Mouse (Mus musculus): ENCODE measurements around the gene Igsf9. TPM values are rescaled to one million over a fixed set of nuclear protein-coding genes. Genes with fewer than 3 reads are reported as not detected.

Igsf9 gene
- polyA plus RNA-seq, 1 experiment from 2014 or later: 82.5 TPM

DNA sequence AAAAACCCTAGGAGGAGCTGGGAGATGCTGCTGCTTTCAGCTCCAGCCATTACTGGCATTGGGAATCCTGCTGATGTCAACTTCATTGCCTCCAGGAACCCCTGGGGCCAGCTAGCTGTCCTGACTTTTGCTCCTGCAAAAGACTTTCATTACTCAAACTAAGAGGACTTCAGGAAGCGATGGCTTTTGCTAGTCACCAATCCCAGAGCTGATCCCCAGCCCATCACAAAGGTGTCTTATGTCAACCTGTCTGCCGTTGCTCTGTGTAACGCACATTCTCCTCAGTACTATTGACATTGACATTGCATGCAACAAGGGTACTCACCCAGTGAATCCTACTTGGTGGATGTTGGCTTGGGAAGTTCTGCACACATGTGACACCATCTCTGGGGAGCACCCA lies 7.4 kb upstream of the Igsf9 start:
- Histone ChIP-seq H3K27ac (no peak overlapping the region), H3K27me3 (ENCODE audit: poor library complexity, severe bottlenecking) (no peaks in the 10 kb centered on the region), H3K9me3 (no peaks in the 10 kb centered on the region), H3K4me1 (no peaks in the 10 kb centered on the region), H3K4me3 (no peak overlapping the region), H3K36me3 (replicated peaks) (no peaks in the 10 kb centered on the region)
- 86% methylated on average over 3 of the region's 3 CpGs for whole genome bisulfite sequencing
- no peak for DNase-seq (ENCODE audit: extremely low spot score, low spot score)

DNA sequence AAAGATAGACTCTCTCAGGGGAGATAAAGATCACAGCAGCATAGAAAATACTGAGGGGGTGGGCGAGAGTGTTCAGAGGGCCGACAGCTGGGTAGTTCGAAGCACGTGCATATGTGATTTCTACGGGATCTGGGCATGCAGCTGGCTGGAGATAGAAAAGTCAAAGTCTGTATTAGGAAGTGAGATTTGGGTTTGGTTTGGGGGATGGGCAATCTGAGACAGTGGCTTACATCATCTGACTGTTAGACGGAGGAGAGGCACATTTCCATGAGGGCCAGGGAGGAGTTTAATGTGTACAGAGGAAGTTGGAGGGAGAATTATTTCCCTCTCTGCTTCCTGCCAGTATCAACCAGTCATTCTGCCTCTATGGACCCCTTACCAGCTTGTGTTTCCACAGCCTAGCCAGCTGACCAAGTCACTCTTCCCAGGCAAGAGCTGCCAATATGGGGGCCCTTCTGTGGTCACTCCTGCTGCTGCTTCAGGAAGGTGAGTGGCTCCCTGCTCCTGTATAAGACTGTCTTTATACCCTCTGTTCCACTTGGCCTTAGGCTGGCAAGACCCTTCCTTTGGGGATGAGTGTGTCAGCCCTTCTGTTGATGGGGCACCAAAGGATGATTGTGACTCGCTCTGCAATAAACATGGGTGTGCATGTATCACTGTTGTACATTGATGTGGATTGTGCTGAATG lies 6.4 kb upstream of the Igsf9 start, which contains the start of gene Slamf9:
Gene Slamf9 (plus strand): TSS at position 305 of the 688 bp plus-strand sequence.
- H3K4me3 ChIP-seq: no peak within 1 kb of the TSS
- 86% methylated on average over 7 of the region's 7 CpGs for WGBS
- no peaks in the 10 kb centered on the region for H3K9me3 ChIP-seq
- H3K27ac ChIP-seq: no peak within 1 kb of the TSS
- no peaks in the 10 kb centered on the region for H3K4me1 ChIP-seq
- DNase-seq (ENCODE audit: extremely low spot score, low spot score): no peak
- peaks cover 9% of the 10 kb centered on the region; the same call in 1 of the 2 replicates for H3K27me3 ChIP-seq (ENCODE audit: poor library complexity, severe bottlenecking)
- H3K36me3 ChIP-seq (replicated peaks): no peaks in the 10 kb centered on the region

DNA sequence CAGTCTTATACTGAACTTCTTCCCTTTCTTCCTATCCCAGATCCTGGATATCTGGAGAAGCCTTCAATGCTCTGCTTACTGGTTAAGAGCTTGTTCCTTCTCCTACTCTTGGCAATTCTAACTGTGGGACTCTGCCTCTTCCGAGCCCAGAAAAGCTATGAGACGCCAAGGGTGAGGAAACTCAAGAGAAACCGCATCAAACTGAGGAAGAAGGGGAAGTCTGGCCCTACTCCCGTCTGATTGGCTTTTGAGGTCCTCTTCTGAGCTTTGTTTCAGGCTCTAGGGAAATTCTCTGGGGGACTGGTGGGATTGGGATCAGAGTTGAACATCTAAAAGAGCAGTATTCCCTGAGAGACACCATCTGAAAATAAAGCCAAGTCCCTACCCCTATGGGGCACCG lies 3.6 kb upstream of the Igsf9 start:
- no peak for DNase-seq (ENCODE audit: extremely low spot score, low spot score)
- no peaks in the 10 kb centered on the region for H3K36me3 ChIP-seq (replicated peaks)
- H3K9me3 ChIP-seq: no peaks in the 10 kb centered on the region
- WGBS: 78% methylated on average over 5 of the region's 5 CpGs
- H3K27ac ChIP-seq: no peak overlapping the region
- peaks cover 23% of the 10 kb centered on the region for H3K4me1 ChIP-seq
- no peak overlapping the region for H3K4me3 ChIP-seq
- peaks cover 21% of the 10 kb centered on the region for H3K27me3 ChIP-seq (ENCODE audit: poor library complexity, severe bottlenecking)

DNA sequence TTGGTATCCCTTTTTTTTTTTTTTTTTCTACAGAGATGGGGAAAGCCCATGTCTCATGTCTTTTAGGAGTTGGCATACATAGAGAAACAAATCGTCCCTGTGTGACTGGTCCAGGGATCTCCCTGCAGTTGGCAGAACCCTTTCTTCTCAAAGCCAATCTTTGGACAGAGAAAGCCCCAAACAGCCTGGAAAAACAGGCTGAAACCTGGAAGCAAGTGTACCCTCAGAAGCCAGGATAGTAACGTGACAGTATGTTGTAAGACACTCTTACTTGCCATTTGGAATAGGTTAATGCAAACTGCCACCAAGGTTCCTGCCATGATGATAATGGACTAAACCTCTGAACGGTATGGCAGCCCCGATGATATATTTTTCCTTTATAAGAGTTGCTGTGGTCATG lies 1.2 kb upstream of the Igsf9 start:
- WGBS: 92% methylated on average over 4 of the region's 4 CpGs
- Histone ChIP-seq H3K27ac (no peak overlapping the region), H3K36me3 (replicated peaks) (peaks cover 14% of the 10 kb centered on the region), H3K4me3 (no peak overlapping the region), H3K27me3 (ENCODE audit: poor library complexity, severe bottlenecking) (peaks cover 21% of the 10 kb centered on the region), H3K4me1 (peaks cover 46% of the 10 kb centered on the region), H3K9me3 (no peaks in the 10 kb centered on the region)
- DNase-seq (ENCODE audit: extremely low spot score, low spot score): no peak

DNA sequence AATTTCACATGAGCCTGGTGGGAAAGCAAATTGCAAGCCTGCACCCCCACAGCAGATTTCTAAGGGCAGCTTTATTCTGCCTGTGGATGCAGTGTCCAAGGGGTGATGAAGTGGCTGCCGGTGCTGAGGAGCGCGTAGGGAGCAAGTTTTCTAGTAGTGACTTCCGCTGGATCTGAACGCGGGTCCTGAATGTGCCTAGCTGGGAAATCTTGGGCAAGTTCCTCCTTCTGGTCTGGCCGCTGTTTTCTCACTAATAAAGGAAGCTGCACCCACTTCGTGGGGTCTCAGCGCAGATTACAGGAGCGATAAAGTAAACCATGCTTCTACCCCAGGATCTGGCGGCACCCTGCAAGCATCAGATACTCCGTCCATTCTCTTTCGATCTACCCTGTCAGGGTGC lies 477 bp upstream of the Igsf9 start:
- Histone ChIP-seq H3K36me3 (replicated peaks) (peaks cover 19% of the 10 kb centered on the region), H3K4me1 (peaks cover 54% of the 10 kb centered on the region), H3K27me3 (ENCODE audit: poor library complexity, severe bottlenecking) (peaks cover 21% of the 10 kb centered on the region), H3K27ac (peak overlapping the region; percentile 91), H3K9me3 (no peaks in the 10 kb centered on the region), H3K4me3 (peak overlapping the region; percentile 77)
- DNase-seq (ENCODE audit: extremely low spot score, low spot score): no peak
- WGBS: 16% methylated on average over 13 of the region's 13 CpGs

DNA sequence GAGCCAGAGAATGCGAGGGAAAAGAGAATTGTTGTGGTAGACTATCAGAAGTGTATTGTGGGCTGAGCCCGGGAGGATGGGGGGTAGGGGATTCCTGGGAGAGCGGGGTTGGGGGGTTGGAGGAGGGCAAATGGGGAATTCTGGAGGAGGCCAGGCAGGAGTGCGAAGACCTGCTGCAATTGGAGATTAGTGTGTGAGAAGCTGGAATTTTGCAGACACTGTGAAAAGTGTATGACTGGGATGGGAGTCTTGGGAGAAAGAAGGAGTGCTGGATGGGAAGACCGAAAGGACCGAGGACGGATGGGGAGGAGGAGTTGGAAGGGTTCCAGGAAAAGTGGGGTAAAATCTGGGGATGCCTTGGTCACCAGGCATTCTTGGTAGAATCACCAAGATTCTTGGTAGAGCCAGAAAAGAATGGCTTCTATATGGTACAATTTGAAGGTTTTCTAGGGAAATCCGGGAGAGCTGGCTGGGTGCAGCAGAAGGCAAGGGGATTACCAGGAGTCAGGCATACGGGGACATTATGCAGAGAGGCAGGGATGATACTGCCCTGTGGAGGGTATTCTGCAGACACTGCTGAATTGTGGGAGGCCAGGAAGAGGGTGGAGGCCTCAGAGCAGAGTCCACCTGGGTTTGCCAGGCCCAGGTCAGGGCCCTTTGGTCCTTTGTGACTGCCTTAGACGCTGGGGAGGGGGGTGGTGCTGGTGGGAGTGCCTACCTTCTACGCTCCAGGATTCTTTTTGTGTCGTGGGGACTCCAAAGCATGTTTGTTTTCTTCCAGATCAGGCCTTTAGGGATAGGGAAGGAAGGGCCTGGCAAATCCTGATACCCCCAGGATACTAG lies 1.2 kb downstream of the Igsf9 start:
- Histone ChIP-seq H3K4me3 (peak overlapping the region; percentile 77), H3K27ac (peak overlapping the region; percentile 91), H3K36me3 (replicated peaks) (peaks cover 30% of the 10 kb centered on the region), H3K4me1 (peaks cover 70% of the 10 kb centered on the region), H3K27me3 (ENCODE audit: poor library complexity, severe bottlenecking) (peaks cover 21% of the 10 kb centered on the region), H3K9me3 (no peaks in the 10 kb centered on the region)
- WGBS: under 1% methylated on average over 12 of the region's 12 CpGs
- DNase-seq (ENCODE audit: extremely low spot score, low spot score): no peak

DNA sequence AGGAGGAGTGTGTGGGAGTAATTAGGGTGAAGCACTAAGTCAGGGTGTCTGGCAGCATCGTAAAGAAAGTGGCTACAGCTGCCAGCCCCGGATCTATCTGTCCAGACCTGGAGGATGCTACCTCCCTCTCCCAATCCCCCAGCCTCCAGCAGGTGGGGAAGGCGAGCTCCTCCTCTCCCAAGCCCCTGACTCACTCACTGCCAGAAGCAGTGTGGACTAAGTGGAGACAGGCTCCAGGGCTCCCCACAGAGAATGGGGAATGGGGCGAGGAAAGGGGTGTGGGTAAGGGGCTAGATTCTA lies 1.7 kb downstream of the Igsf9 start:
- WGBS: 7% methylated on average over 4 of the region's 4 CpGs
- no peaks in the 10 kb centered on the region for H3K9me3 ChIP-seq
- H3K27me3 ChIP-seq (ENCODE audit: poor library complexity, severe bottlenecking): peaks cover 21% of the 10 kb centered on the region
- peaks cover 76% of the 10 kb centered on the region for H3K4me1 ChIP-seq
- peak overlapping the region; percentile 91 for H3K27ac ChIP-seq
- peaks cover 36% of the 10 kb centered on the region for H3K36me3 ChIP-seq (replicated peaks)
- DNase-seq (ENCODE audit: extremely low spot score, low spot score): no peak
- peak overlapping the region; percentile 77 for H3K4me3 ChIP-seq

DNA sequence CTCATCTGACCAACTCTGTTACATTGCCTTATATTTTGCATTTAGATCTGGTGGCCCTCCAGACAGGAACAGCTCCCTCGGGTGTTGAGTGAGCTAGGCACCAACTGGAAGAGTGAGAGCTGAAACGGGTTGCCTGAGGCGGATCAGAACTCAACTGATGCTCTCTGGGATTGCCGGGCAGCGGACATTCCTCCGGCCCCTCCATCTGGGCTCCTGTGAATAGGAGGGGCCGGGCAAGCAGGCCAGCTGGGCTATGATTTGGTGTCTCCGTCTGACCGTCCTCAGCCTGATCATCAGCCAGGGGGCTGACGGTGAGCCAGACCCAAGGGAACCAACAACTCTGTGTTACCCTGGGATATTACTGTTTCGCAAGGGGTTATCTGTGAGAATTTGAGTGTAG lies 2.6 kb downstream of the Igsf9 start:
- Histone ChIP-seq H3K4me1 (peaks cover 83% of the 10 kb centered on the region), H3K27ac (peak overlapping the region; percentile 91), H3K27me3 (ENCODE audit: poor library complexity, severe bottlenecking) (peaks cover 25% of the 10 kb centered on the region), H3K4me3 (peak overlapping the region; percentile 77), H3K36me3 (replicated peaks) (peaks cover 45% of the 10 kb centered on the region), H3K9me3 (no peaks in the 10 kb centered on the region)
- no peak for DNase-seq (ENCODE audit: extremely low spot score, low spot score)
- 41% methylated on average over 11 of the region's 11 CpGs for WGBS

DNA sequence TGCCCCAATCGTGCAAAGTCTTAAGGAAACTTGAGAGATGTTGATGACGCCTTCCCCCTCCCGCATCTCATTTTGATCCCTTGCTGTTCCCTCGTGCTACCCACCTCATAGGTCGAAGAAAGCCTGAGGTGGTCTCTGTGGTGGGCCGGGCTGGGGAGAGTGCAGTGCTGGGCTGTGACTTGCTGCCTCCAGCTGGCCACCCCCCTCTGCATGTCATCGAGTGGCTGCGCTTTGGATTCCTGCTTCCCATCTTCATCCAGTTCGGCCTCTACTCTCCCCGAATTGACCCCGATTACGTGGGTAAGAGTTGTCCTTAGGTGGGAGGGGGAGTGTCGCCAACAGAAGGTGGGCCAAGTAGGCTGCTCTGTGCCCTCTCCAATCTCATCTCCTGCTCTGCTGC lies 3.1 kb downstream of the Igsf9 start:
- Histone ChIP-seq H3K27ac (peak overlapping the region; percentile 91), H3K4me3 (peak overlapping the region; percentile 77), H3K4me1 (peaks cover 87% of the 10 kb centered on the region), H3K9me3 (no peaks in the 10 kb centered on the region), H3K27me3 (ENCODE audit: poor library complexity, severe bottlenecking) (peaks cover 21% of the 10 kb centered on the region), H3K36me3 (replicated peaks) (peaks cover 49% of the 10 kb centered on the region)
- DNase-seq (ENCODE audit: extremely low spot score, low spot score): no peak
- 59% methylated on average over 13 of the region's 13 CpGs for WGBS

DNA sequence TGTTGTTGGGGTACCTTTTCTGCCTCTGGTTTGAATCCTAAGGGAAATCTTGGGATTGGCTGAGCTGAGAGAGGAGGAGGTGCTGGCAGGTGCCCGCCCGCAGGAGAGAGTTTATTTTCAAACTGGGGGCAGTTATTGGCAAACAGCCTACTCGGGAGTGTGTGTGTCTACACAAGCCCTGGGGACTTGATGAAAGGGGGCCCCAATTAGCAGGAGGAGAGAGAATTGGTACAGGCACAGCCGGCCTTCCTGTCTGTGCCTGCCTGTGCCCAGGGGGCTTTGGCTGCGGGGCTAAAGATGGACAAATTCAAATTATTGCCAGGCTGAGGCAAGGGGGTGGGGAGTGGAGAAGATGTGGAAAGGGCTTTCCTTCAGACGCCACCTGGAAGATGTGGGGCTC lies 4.2 kb downstream of the Igsf9 start:
- WGBS: 22% methylated on average over 6 of the region's 6 CpGs
- Histone ChIP-seq H3K36me3 (replicated peaks) (peaks cover 61% of the 10 kb centered on the region), H3K27ac (peak overlapping the region; percentile 91), H3K4me1 (peaks cover 94% of the 10 kb centered on the region), H3K4me3 (peak overlapping the region; percentile 77), H3K9me3 (no peaks in the 10 kb centered on the region), H3K27me3 (ENCODE audit: poor library complexity, severe bottlenecking) (peaks cover 10% of the 10 kb centered on the region)
- no peak for DNase-seq (ENCODE audit: extremely low spot score, low spot score)

DNA sequence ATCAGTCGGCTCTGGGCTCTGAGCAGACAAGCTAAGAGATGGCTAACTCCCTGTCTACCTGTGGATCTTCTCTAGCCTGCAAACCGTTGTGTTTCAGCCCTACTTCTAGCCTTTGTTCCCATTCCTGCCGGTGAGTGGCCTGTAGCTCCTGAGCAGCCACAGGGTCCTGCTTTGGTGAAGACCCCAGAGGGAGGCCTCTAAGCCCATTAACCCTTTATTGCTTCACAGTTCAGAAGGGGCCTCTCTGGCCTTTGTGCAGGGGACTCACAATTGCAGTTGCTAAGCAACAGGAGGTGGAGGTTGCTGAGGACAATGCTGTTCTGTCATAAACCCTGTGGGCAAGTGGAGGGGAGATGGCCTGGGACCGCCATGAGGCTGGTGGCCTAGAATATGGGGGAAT lies 4.6 kb downstream of the Igsf9 start:
- DNase-seq (ENCODE audit: extremely low spot score, low spot score): peak; percentile 76
- peaks cover 90% of the 10 kb centered on the region for H3K4me1 ChIP-seq
- peaks cover 6% of the 10 kb centered on the region for H3K27me3 ChIP-seq (ENCODE audit: poor library complexity, severe bottlenecking)
- peak overlapping the region; percentile 77 for H3K4me3 ChIP-seq
- H3K36me3 ChIP-seq (replicated peaks): peaks cover 65% of the 10 kb centered on the region
- 10% methylated on average over 4 of the region's 4 CpGs for WGBS
- H3K27ac ChIP-seq: peak overlapping the region; percentile 91
- no peaks in the 10 kb centered on the region for H3K9me3 ChIP-seq

DNA sequence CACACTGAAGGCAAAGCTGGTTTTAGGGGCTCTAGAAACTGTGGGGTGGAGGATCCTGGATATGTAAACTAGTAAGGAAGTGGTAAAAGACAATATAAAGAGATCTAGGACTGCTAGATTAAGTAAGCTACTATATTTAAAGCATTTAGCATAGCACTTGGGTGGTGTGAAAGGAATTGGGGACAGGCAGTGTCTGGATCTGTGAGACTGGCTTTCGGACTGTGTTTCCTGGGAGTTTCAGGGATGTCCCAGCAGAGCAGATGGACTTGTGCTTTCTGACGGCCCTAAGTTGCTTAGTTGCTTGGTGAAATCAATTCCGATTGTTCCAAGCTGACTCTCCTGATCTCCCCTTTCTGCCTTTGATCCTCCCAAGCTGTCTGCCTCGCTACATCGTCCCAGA lies 5.1 kb downstream of the Igsf9 start:
- Histone ChIP-seq H3K27me3 (ENCODE audit: poor library complexity, severe bottlenecking) (peaks cover 4% of the 10 kb centered on the region; the same call in 1 of the 2 replicates), H3K4me1 (peaks cover 86% of the 10 kb centered on the region), H3K27ac (peak overlapping the region; percentile 91), H3K9me3 (no peaks in the 10 kb centered on the region), H3K36me3 (replicated peaks) (peaks cover 69% of the 10 kb centered on the region), H3K4me3 (peak overlapping the region; percentile 77)
- 29% methylated on average over 5 of the region's 5 CpGs for WGBS
- no peak for DNase-seq (ENCODE audit: extremely low spot score, low spot score)

DNA sequence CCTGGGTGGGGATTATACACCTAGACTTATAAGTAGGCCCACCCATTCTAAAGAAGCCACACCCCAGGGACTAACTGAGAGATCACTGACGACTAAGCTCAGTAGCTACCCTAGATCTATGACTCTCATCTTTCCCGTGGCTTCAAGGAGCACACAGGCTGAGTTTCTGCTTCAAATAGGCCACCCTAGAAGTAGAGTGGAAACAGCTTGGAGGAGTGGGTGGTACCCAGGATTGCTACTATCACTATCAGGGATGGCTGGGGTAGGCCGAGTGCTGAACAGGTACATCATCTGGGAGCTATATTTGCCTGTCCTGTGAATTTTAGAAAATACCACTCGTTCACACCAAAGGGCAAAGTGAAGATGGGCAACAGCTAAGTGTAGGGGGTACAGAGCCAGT lies 6.3 kb downstream of the Igsf9 start:
- no peak overlapping the region for H3K4me3 ChIP-seq
- peaks cover 4% of the 10 kb centered on the region; the same call in 1 of the 2 replicates for H3K27me3 ChIP-seq (ENCODE audit: poor library complexity, severe bottlenecking)
- no peak overlapping the region for H3K27ac ChIP-seq
- DNase-seq (ENCODE audit: extremely low spot score, low spot score): no peak
- no peaks in the 10 kb centered on the region for H3K9me3 ChIP-seq
- WGBS: 90% methylated on average over 4 of the region's 4 CpGs
- peaks cover 75% of the 10 kb centered on the region for H3K4me1 ChIP-seq
- H3K36me3 ChIP-seq (replicated peaks): peaks cover 81% of the 10 kb centered on the region

Data from forebrain, embryonic 10.5 days (tissue).